In genomic region chr6:47259626-47260114, GRCm38 (mm10) we compare ENCODE assay signal across 14 mouse cellular contexts.
A peak's percentile ranks its signal among the peaks of the same experiment; 100 is the strongest.
DNase-seq lines count a peak whose midpoint lies in the region; ATAC-seq and TF ChIP-seq lines count a peak whose summit lies in the region.
"Had no signal": no experiment of that assay in that cellular context is flagged by ENCODE, and none has a peak within 500 bp of the region (broad histone marks: within the 10 kb centered on the region; RNA-seq: fewer than 3 reads in every experiment).

No protein-coding gene starts in this region.

- no peak overlapping the region for H3K4me2 ChIP-seq in hindbrain, embryonic 11.5 days (replicated peaks; ENCODE audit: low read depth, low read length)
- H3K4me2 ChIP-seq in hindbrain, embryonic 13.5 days: 0 out of 2 replicates have a peak overlapping the region, but pooled peaks have one; percentile 4
- H3K4me2 ChIP-seq in midbrain, postnatal 0 days (ENCODE audit: low read depth, low read length, poor library complexity, severe bottlenecking): no peak overlapping the region
- H3K4me2 ChIP-seq: stomach, embryonic 15.5 days had no signal

- H3K9ac ChIP-seq in hindbrain, embryonic 11.5 days (ENCODE audit: low read depth, low read length): no peak overlapping the region
- H3K9ac ChIP-seq in hindbrain, embryonic 13.5 days: no peak overlapping the region
- H3K9ac ChIP-seq in midbrain, postnatal 0 days (replicated peaks; ENCODE audit: low read length, poor library complexity, severe bottlenecking): no peak overlapping the region
- H3K9ac ChIP-seq: liver, embryonic 14.5 days; stomach, embryonic 15.5 days had no signal

- H3K36me3 ChIP-seq in hindbrain, embryonic 11.5 days (ENCODE audit: control insufficient read depth, insufficient read depth, low read length): no peaks in the 10 kb centered on the region
- no peaks in the 10 kb centered on the region for H3K36me3 ChIP-seq in hindbrain, embryonic 10.5 days
- H3K36me3 ChIP-seq in forebrain, embryonic 10.5 days (replicated peaks): peaks cover 75% of the 10 kb centered on the region
- H3K36me3 ChIP-seq in hindbrain, embryonic 13.5 days: no peaks in the 10 kb centered on the region
- no peaks in the 10 kb centered on the region for H3K36me3 ChIP-seq in midbrain, postnatal 0 days (ENCODE audit: insufficient read depth, low read length)
- H3K36me3 ChIP-seq: stomach, embryonic 15.5 days had no signal

- no peak overlapping the region for H3K4me3 ChIP-seq in hindbrain, embryonic 11.5 days (ENCODE audit: low read depth, low read length)
- no peak overlapping the region for H3K4me3 ChIP-seq in hindbrain, embryonic 10.5 days
- H3K4me3 ChIP-seq in forebrain, embryonic 10.5 days: no peak overlapping the region
- no peak overlapping the region for H3K4me3 ChIP-seq in hindbrain, embryonic 13.5 days
- no peak overlapping the region for H3K4me3 ChIP-seq in midbrain, postnatal 0 days (ENCODE audit: low read depth, low read length)
- H3K4me3 ChIP-seq: stomach, embryonic 15.5 days had no signal

- peak overlapping the region; percentile 27; the same call in 1 of the 2 replicates for H3K27ac ChIP-seq in hindbrain, embryonic 11.5 days (ENCODE audit: low read depth, low read length)
- H3K27ac ChIP-seq in hindbrain, embryonic 10.5 days: no peak overlapping the region
- peak overlapping the region; percentile 76 for H3K27ac ChIP-seq in forebrain, embryonic 10.5 days
- H3K27ac ChIP-seq in hindbrain, embryonic 13.5 days: peak overlapping the region; percentile 86
- peak overlapping the region; percentile 2; the same call in 1 of the 2 replicates for H3K27ac ChIP-seq in midbrain, postnatal 0 days (ENCODE audit: low read depth, low read length)
- H3K27ac ChIP-seq: kidney, postnatal 0 days; liver, embryonic 14.5 days; macrophage; stomach, embryonic 15.5 days had no signal

- no peaks in the 10 kb centered on the region for H3K27me3 ChIP-seq in hindbrain, embryonic 11.5 days (ENCODE audit: control insufficient read depth, insufficient read depth, low read length)
- H3K27me3 ChIP-seq in hindbrain, embryonic 10.5 days (ENCODE audit: insufficient read depth, poor library complexity, severe bottlenecking): no peaks in the 10 kb centered on the region
- no peaks in the 10 kb centered on the region for H3K27me3 ChIP-seq in forebrain, embryonic 10.5 days (ENCODE audit: poor library complexity, severe bottlenecking)
- H3K27me3 ChIP-seq in hindbrain, embryonic 13.5 days: no peaks in the 10 kb centered on the region
- H3K27me3 ChIP-seq in midbrain, postnatal 0 days (ENCODE audit: insufficient read depth, low read length): no peaks in the 10 kb centered on the region
- H3K27me3 ChIP-seq: stomach, embryonic 15.5 days had no signal

- H3K9me3 ChIP-seq in hindbrain, embryonic 11.5 days (ENCODE audit: control insufficient read depth, low read length): no peaks in the 10 kb centered on the region
- no peaks in the 10 kb centered on the region for H3K9me3 ChIP-seq in hindbrain, embryonic 10.5 days
- no peaks in the 10 kb centered on the region for H3K9me3 ChIP-seq in forebrain, embryonic 10.5 days
- no peaks in the 10 kb centered on the region for H3K9me3 ChIP-seq in hindbrain, embryonic 13.5 days
- no peaks in the 10 kb centered on the region for H3K9me3 ChIP-seq in midbrain, postnatal 0 days (ENCODE audit: low read length)
- H3K9me3 ChIP-seq: stomach, embryonic 15.5 days had no signal

- intact Hi-C loops in left cerebral cortex, postnatal 4 days (cut with DNase I): no loop called here
- intact Hi-C loops in left cerebral cortex, postnatal 25 days (cut with DNase I): no loop called here

- 17% methylated on average over 3 of the region's 3 CpGs for WGBS in hindbrain, embryonic 11.5 days
- 13% methylated on average over 3 of the region's 3 CpGs for WGBS in hindbrain, embryonic 10.5 days
- WGBS in forebrain, embryonic 10.5 days: 12% methylated on average over 3 of the region's 3 CpGs
- 13% methylated on average over 3 of the region's 3 CpGs for WGBS in hindbrain, embryonic 13.5 days
- 16% methylated on average over 3 of the region's 3 CpGs for WGBS in midbrain, postnatal 0 days

- peaks cover 3% of the 10 kb centered on the region; the same call in 1 of the 2 replicates for H3K4me1 ChIP-seq in hindbrain, embryonic 11.5 days (replicated peaks; ENCODE audit: control insufficient read depth, insufficient read depth, low read length)
- peaks cover 7% of the 10 kb centered on the region for H3K4me1 ChIP-seq in hindbrain, embryonic 10.5 days (replicated peaks)
- peaks cover 59% of the 10 kb centered on the region for H3K4me1 ChIP-seq in forebrain, embryonic 10.5 days
- peaks cover 18% of the 10 kb centered on the region for H3K4me1 ChIP-seq in hindbrain, embryonic 13.5 days (replicated peaks)
- H3K4me1 ChIP-seq in midbrain, postnatal 0 days (ENCODE audit: insufficient read depth, low read length): no peaks in the 10 kb centered on the region
- H3K4me1 ChIP-seq: stomach, embryonic 15.5 days had no signal

- no peak for TF ChIP-seq CTCF in midbrain, postnatal 0 days (IDR thresholded peaks at IDR 0.05)

- no peak for ATAC-seq in hindbrain, embryonic 11.5 days (ENCODE audit: low FRiP score)
- ATAC-seq in hindbrain, embryonic 13.5 days (ENCODE audit: low FRiP score): peak; percentile 73
- ATAC-seq in midbrain, postnatal 0 days (ENCODE audit: low FRiP score): peak; percentile 20; the same call in 1 of the 2 replicates
- ATAC-seq: CD4-positive, CD25-positive, alpha-beta regulatory T cell, adult 4 months had no signal

- no peak for DNase-seq in hindbrain, embryonic 11.5 days (ENCODE audit: low spot score)
- no peak for DNase-seq in hindbrain, embryonic 10.5 days (ENCODE audit: low spot score)
- peak; percentile 23 for DNase-seq in forebrain, embryonic 10.5 days (ENCODE audit: extremely low spot score, low spot score)
- DNase-seq in midbrain, postnatal 0 days (ENCODE audit: low spot score): peak; percentile 42
- no peak for DNase-seq in left cerebral cortex, postnatal 4 days
- DNase-seq in left cerebral cortex, postnatal 25 days (ENCODE audit: low spot score in 2 of 2): no peak
- DNase-seq: right cerebral cortex, postnatal 4 days; thymus, postnatal 25 days had no signal

Comparison
In these comparisons a context has a peak if more than half of its experiments do, and no peak if none do; other contexts are left out.
1. DNase-seq: peak in forebrain, embryonic 10.5 days (single experiment) and midbrain, postnatal 0 days (single experiment); none in hindbrain, embryonic 11.5 days (single experiment), hindbrain, embryonic 10.5 days (single experiment), left cerebral cortex, postnatal 4 days (single experiment) and left cerebral cortex, postnatal 25 days (0 of 2).